Mouse (Mus musculus) cortical plate, adult 2 months (tissue): ENCODE measurements around the gene Ak5.

Experiments used
- CTCF ChIP-seq: fragments of 200-500 bp; IDR thresholded peaks from 2 replicates; pipeline ENCODE4 v1.5.1; 2011; ENCODE audit warnings: mild to moderate bottlenecking, control low read depth, low read length; ENCODE audit not compliant: insufficient read depth; ENCODE audit errors: extremely low read depth
- POLR2A ChIP-seq: fragments of 200-500 bp; IDR thresholded peaks from 2 replicates; pipeline ENCODE4 v1.6.1; 2011; ENCODE audit warnings: mild to moderate bottlenecking, low read length, control low read depth; ENCODE audit not compliant: insufficient read depth; ENCODE audit errors: extremely low read depth

DNA sequence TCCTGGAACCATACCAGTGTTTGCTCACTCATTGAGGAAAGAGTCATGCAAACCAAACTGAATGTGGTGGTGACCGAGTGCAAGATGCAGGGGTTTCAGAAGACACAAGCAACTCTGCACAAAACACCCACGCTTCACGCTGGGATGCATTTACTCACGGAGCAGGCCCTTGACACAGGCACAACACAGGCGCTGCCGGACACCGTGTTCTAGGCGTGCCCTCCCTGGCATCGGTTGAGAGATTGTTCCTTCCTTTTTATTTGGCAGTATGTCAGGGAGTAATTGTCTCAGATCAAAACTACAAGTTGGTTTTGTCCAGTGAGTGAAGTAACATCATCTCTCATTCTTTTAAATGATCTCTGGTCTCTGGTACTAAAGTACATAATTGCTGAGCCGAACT lies 205.3 kb downstream of the Ak5 start:
- TF ChIP-seq POLR2A (no peak), CTCF (no peak)
